Mouse (Mus musculus): Measurements from ENCODE around the gene Pip5k1c. TPM values are rescaled to one million over a fixed set of nuclear protein-coding genes. Genes with fewer than 3 reads are reported as not detected.

Gene Pip5k1c
- polyA plus RNA-seq, 1 experiment from 2014 or later = 159 TPM

DNA sequence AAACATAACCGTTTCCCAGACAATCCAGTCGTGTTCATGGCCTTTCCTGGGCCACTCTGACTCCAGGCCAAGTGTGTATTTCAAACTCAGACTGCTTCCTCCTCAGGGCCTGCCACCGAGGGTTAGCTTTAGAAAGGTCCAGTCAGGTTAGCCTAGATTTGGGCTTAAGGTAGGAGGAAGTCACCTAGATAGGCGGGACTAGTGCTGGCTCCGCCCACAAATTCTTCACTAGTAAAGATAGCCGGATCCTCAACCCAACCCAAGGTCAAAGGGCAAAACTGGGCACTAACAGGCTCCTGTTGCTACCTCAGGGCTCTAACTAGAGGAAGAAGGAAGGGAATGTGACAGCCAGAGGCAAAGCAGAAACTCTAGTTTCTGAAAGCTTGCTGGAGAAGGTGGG lies 6.2 kb upstream of the Pip5k1c start:
- peaks cover 16% of the 10 kb centered on the region for H3K4me1 ChIP-seq
- peaks cover 14% of the 10 kb centered on the region for H3K27me3 ChIP-seq (replicated peaks)
- no peak overlapping the region for H3K9ac ChIP-seq
- H3K36me3 ChIP-seq (replicated peaks) = no peaks in the 10 kb centered on the region
- no peak overlapping the region for H3K4me3 ChIP-seq
- H3K9me3 ChIP-seq = no peaks in the 10 kb centered on the region
- WGBS = 51% methylated on average over 6 of the region's 6 CpGs
- no peak overlapping the region for H3K27ac ChIP-seq
- no peak overlapping the region for H3K4me2 ChIP-seq
- ATAC-seq (replicated peaks) = no peak

DNA sequence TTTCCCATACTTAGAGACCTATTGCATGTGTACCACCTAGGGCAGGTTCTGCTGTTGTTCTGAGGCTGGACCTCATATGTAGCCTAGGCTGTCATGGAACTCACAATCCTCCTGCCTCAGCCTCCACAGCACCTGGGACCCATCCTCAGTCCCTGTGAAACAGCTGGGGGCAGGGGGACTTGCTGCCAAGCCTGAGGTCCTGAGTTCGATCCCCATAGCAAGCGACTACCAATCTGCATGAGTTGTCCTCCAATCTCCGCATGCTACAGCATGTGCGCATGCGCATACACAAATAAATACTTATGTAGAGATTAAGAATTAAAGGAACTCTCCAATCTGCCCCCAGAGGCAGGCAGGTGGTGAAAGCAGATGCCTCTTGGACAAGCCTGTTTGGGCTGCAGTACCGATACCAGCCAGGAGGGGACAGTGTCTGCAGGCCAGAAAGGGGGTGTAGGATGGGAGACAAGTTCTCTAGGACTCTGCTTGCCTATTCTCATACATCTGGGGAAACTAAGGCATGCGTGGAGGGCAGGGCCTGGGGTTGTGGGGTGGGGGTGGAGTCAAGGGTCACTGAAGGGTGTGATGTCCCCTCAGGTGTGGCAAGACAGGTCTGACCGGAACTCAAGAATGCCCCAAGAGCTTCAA lies 5.1 kb upstream of the Pip5k1c start:
- Histone ChIP-seq H3K4me2 (no peak overlapping the region), H3K27me3 (replicated peaks) (peaks cover 14% of the 10 kb centered on the region), H3K9me3 (no peaks in the 10 kb centered on the region), H3K4me1 (peaks cover 16% of the 10 kb centered on the region), H3K4me3 (no peak overlapping the region), H3K9ac (no peak overlapping the region), H3K27ac (no peak overlapping the region), H3K36me3 (replicated peaks) (no peaks in the 10 kb centered on the region)
- WGBS = 59% methylated on average over 8 of the region's 8 CpGs
- ATAC-seq (replicated peaks) = no peak

DNA sequence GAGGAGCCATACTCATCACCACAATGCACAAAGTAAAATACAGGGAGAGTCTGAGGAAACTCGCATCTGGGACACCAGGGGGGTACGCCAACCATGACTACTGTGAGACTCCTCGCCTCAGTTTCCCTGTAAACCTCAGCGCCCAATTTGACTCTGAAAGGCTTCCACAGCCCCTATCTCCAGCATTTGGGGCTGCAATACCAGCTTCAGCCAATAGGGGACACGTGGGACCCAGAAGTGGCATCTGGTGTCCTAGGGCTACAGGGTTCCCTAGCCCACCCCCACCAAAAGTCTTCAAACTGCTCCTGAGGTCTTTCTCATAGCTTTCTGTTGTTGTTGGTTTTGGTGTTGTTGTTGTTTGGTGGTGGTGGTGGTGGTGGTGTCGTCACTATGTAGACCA lies 4.2 kb upstream of the Pip5k1c start:
- H3K27me3 ChIP-seq (replicated peaks) = peaks cover 14% of the 10 kb centered on the region
- WGBS = 28% methylated on average over 6 of the region's 6 CpGs
- H3K36me3 ChIP-seq (replicated peaks) = no peaks in the 10 kb centered on the region
- no peak for ATAC-seq (replicated peaks)
- H3K4me2 ChIP-seq = no peak overlapping the region
- H3K9me3 ChIP-seq = no peaks in the 10 kb centered on the region
- no peak overlapping the region for H3K4me3 ChIP-seq
- H3K27ac ChIP-seq = no peak overlapping the region
- H3K9ac ChIP-seq = no peak overlapping the region
- H3K4me1 ChIP-seq = peaks cover 16% of the 10 kb centered on the region

DNA sequence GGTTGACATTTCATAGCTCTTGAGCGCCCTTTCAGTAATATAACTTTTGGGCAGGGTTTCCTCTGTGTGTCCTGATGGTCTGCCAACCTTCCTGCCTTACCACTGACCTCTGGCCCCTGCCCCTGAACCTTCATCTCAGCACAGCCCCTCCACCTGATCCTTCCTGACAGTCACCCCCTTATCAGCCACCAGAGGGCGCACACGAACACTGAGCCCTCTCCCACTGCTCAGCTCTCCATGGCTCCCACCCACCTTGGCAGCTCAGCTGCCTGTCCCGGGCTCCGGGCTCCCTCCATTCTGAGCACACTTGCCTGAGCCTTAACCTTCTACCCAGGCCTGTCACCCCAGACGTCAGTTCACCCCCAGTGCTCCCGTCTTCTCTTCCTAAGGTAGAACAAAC lies 3.5 kb upstream of the Pip5k1c start:
- no peak for ATAC-seq (replicated peaks)
- Histone ChIP-seq H3K27ac (no peak overlapping the region), H3K4me2 (no peak overlapping the region), H3K27me3 (replicated peaks) (peaks cover 7% of the 10 kb centered on the region), H3K9ac (no peak overlapping the region), H3K4me3 (no peak overlapping the region; the same call in 1 of the 2 replicates), H3K4me1 (peaks cover 22% of the 10 kb centered on the region), H3K9me3 (no peaks in the 10 kb centered on the region), H3K36me3 (replicated peaks) (no peaks in the 10 kb centered on the region)
- WGBS = 2% methylated on average over 7 of the region's 7 CpGs

DNA sequence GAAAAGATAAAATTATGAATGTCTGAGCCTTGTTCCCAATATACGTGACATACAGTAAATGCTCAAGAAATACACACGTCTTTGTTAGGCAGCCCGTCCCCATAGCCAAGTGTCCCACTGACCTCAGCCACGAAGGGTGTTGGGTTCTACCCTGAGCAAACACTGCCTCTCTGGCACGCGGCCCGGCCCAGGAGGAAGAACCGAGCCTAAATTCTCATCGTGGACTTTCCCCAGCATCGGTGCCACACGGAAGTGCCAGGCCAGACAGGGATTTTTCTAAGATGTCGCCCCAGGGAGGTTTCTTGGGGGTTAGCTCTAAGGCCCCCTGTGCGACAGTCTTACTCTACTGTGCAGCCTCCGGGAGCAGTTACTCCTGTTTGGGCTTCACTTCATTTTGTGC lies 3.0 kb upstream of the Pip5k1c start:
- no peak overlapping the region for H3K27ac ChIP-seq
- 59% methylated on average over 14 of the region's 14 CpGs for WGBS
- no peak overlapping the region for H3K4me3 ChIP-seq
- no peak overlapping the region for H3K9ac ChIP-seq
- 0 out of 2 replicates have a peak, but pooled peaks cover 3% of the 10 kb centered on the region for H3K27me3 ChIP-seq (replicated peaks)
- no peaks in the 10 kb centered on the region for H3K36me3 ChIP-seq (replicated peaks)
- ATAC-seq (replicated peaks) = no peak
- H3K9me3 ChIP-seq = no peaks in the 10 kb centered on the region
- H3K4me1 ChIP-seq = peaks cover 23% of the 10 kb centered on the region
- no peak overlapping the region for H3K4me2 ChIP-seq

DNA sequence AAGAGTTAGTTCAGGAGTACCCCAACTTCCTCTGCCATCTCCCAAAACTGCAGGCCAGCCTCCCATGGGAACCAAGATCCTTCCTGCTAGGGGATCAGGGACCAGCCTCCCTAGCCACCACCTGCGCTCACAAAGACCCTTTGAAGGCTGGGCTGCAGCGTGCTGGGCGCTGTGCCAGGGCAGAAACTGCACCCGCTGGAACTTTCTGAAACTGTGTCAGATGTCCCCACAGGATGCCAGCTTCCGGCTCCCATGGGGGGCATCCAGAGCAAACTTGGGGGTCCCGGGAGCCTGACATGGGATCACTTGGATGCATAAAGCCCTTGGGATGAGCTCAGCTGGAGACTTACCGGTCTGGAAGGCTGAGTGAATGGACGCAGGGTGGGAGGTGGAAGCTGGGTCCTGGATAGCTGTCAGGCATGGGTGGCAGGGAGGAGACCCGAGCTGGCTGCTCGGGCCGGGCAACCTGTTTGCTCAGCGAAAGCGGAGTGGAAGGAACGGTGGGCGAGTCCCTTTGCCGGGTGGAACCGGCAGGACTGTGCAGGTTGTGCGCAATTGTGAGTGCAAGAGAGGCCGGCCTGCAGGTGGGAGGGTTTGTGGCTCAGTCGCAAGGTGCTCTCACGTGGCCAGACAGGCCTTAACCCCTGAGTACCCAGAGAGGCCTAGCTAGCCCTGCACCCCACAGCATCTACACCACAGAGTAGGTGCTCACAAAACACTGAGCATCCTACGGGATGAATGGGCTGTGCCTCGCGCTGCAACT lies 1.9 kb upstream of the Pip5k1c start:
- H3K9me3 ChIP-seq = no peaks in the 10 kb centered on the region
- no peak overlapping the region for H3K9ac ChIP-seq
- no peaks in the 10 kb centered on the region for H3K27me3 ChIP-seq (replicated peaks)
- H3K4me1 ChIP-seq = peaks cover 29% of the 10 kb centered on the region
- H3K4me3 ChIP-seq = 0 out of 2 replicates have a peak overlapping the region, but pooled peaks have one; percentile 1
- H3K27ac ChIP-seq = no peak overlapping the region
- H3K4me2 ChIP-seq = peak overlapping the region; percentile 1; the same call in 1 of the 2 replicates
- no peak for ATAC-seq (replicated peaks)
- 15% methylated on average over 24 of the region's 24 CpGs for WGBS
- no peaks in the 10 kb centered on the region for H3K36me3 ChIP-seq (replicated peaks)

DNA sequence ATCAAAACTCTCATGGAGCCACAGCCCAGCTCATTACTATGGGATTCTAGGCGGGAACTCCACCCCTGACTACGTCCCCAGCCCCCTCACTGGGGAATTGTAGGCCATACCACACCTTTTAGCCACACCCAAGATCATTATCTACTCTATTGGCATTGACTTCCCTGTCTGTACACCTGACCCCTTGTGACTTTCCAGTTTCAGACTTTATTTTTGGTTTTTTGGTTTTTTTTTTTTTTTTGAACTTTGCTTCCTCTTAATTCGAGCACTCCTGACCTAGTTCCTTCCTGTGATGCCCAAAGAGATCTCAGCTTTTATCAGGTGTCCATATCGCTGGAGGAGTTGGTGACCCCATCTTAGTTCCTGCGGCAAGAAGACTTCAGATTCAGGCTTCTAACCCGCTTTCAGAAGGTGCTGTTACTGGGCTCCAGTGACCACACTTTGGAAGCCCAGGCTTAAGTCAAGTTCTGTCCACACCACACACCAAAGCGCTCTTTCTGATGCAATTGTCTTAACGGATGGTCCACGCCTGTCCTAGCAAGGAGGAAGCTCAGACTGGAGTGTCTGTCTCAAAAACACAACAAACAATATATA lies 1.2 kb upstream of the Pip5k1c start, which contains the start of gene Tjp3:
Gene Tjp3, minus strand, starts transcription at position 71 of the 594 bp plus-strand sequence.
- no peak within 1 kb of the TSS for H3K27ac ChIP-seq
- peak within 1 kb of the TSS; percentile 70; the same call in 1 of the 2 replicates for H3K4me2 ChIP-seq
- 77% methylated on average over 9 of the region's 9 CpGs for WGBS
- peaks cover 31% of the 10 kb centered on the region for H3K4me1 ChIP-seq
- no peak for ATAC-seq (replicated peaks)
- no peaks in the 10 kb centered on the region for H3K9me3 ChIP-seq
- H3K27me3 ChIP-seq (replicated peaks) = no peaks in the 10 kb centered on the region
- no peak within 1 kb of the TSS for H3K9ac ChIP-seq
- H3K4me3 ChIP-seq = peak within 1 kb of the TSS; percentile 80
- H3K36me3 ChIP-seq (replicated peaks) = no peaks in the 10 kb centered on the region

DNA sequence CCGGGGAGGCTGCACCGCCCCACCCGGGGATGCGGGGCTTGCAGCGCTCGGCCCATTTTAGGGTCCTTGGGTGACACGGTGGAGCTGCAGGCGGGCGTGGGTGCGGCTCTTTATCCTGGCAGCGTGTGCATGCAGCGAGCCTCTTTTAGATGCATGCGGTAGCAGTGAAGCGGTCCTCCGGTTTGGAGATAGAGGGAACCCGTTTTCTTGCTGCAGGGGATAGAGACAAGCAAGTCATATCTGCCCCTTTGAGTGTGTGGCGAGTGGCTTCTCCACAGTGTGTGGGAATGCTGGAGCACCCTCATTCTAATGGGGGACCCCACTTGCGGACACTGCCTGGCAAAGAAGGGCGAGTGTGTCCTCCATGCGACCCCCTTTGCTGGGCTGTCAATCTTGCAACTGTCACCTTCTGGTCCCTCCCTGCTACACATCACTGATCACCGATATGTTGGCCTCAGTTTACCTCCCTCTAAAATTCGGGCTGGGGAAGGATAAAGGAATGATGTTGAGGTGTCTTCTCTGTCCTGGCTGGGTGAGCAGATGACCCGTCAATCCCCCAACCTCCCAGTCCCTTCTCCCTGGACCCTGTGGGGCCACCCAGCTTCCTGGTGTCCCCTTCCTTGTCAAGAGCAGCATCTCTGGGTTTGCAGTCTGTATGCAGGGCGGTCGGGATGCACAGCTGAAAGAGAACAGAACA lies 719 bp downstream of the Pip5k1c start:
- Histone ChIP-seq H3K36me3 (replicated peaks) (no peaks in the 10 kb centered on the region), H3K4me2 (peak overlapping the region; percentile 70), H3K4me3 (peak overlapping the region; percentile 80), H3K27me3 (replicated peaks) (no peaks in the 10 kb centered on the region), H3K27ac (peak overlapping the region; percentile 88), H3K4me1 (peaks cover 35% of the 10 kb centered on the region), H3K9me3 (no peaks in the 10 kb centered on the region), H3K9ac (peak overlapping the region; percentile 84)
- ATAC-seq (replicated peaks) = no peak
- WGBS = 3% methylated on average over 25 of the region's 25 CpGs

DNA sequence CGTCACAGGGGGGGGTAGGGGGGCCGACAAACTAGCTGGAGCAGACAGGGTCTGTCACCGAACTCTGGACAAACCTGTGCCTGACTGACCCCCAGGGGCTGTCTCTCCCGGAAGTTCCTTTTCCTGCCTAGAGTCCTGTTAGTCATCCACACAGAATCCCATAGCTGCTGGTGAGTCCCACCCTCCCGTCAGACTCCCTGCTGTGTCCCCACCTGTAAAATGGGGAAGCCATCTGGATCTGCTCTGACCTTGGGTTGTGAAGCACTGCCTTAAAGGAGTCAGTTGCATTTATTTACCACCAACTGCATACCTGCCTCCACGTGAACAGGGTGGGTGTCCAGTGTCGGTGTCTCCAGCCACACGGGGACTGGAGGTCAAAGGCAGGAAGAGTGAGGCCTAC lies 1.7 kb downstream of the Pip5k1c start:
- Histone ChIP-seq H3K9ac (peak overlapping the region; percentile 84; the same call in 1 of the 2 replicates), H3K9me3 (no peaks in the 10 kb centered on the region), H3K4me2 (peak overlapping the region; percentile 70), H3K4me3 (peak overlapping the region; percentile 80), H3K27ac (no peak overlapping the region), H3K27me3 (replicated peaks) (no peaks in the 10 kb centered on the region), H3K4me1 (peaks cover 33% of the 10 kb centered on the region), H3K36me3 (replicated peaks) (no peaks in the 10 kb centered on the region)
- no peak for ATAC-seq (replicated peaks)
- 57% methylated on average over 8 of the region's 8 CpGs for WGBS

DNA sequence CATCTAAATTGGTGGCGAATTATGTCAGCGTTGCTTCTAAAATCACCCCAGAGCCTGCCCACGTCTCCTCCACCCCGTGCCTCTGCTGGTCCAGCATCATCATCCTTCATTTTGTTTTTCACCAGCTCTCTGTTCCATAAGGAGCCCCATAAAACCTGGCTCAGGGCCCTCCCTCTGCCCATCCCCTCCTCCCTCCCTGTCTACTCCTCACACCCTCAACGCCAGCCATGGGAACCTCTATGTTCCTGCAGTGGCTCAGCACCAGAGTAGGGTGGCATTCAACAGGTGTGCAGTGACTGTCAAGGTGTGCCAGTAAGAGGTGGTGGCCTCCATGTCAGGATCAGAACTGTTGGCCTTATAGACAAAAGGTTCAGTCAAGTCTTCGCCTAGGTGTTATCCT lies 2.4 kb downstream of the Pip5k1c start:
- Histone ChIP-seq H3K9ac (no peak overlapping the region), H3K4me2 (peak overlapping the region; percentile 70; the same call in 1 of the 2 replicates), H3K4me3 (no peak overlapping the region), H3K27ac (no peak overlapping the region), H3K27me3 (replicated peaks) (no peaks in the 10 kb centered on the region), H3K4me1 (peaks cover 32% of the 10 kb centered on the region), H3K9me3 (no peaks in the 10 kb centered on the region), H3K36me3 (replicated peaks) (no peaks in the 10 kb centered on the region)
- ATAC-seq (replicated peaks) = no peak
- 91% methylated on average over 6 of the region's 6 CpGs for whole genome bisulfite sequencing

DNA sequence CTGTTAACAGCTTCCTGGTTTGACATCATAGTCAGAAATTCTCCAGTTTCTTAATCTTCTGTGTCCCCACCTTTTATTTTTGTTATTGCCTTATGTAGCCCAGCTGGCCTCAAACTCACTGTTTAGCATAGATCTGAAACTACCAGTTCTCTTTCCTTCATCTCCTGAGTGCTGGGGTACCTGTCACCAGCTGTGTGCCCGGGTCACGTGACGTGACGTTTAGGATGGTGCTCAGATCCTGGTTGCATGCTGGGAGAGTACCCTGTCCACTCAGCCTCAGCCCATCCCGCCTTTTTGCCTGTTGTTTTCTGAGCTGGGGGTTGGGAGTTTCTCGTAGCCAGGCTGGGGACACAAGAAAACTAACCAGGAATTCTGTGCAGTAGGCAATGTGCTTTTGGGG lies 4.5 kb downstream of the Pip5k1c start:
- no peak overlapping the region for H3K4me2 ChIP-seq
- no peaks in the 10 kb centered on the region for H3K9me3 ChIP-seq
- 87% methylated on average over 6 of the region's 6 CpGs for WGBS
- H3K4me3 ChIP-seq = no peak overlapping the region
- no peak overlapping the region for H3K27ac ChIP-seq
- H3K36me3 ChIP-seq (replicated peaks) = no peaks in the 10 kb centered on the region
- no peaks in the 10 kb centered on the region for H3K27me3 ChIP-seq (replicated peaks)
- H3K9ac ChIP-seq = no peak overlapping the region
- peaks cover 44% of the 10 kb centered on the region for H3K4me1 ChIP-seq
- ATAC-seq (replicated peaks) = no peak

DNA sequence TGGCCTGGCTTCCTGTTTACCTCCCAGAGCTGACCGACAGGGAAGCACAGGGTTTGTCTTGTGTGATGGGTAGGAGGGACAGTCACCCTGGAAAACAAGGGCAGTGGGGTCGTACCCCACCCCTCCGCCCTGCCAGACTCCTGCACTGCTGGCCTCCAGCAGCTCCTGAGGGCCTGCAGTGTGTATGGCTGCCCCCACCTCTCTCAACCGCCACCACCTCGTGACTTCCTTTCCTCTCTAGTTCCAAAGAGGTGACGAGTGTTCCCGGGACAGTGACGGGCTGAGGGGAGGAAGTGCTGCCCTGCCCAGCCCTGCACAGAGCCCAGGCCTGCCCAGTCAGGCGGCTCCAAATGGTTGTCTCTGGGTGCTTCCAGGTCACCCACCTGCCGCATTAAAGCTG lies 5.1 kb downstream of the Pip5k1c start:
- H3K9ac ChIP-seq = no peak overlapping the region
- no peak for ATAC-seq (replicated peaks)
- no peak overlapping the region for H3K4me2 ChIP-seq
- H3K36me3 ChIP-seq (replicated peaks) = no peaks in the 10 kb centered on the region
- H3K27me3 ChIP-seq (replicated peaks) = no peaks in the 10 kb centered on the region
- peaks cover 47% of the 10 kb centered on the region for H3K4me1 ChIP-seq
- WGBS = 65% methylated on average over 10 of the region's 10 CpGs
- H3K27ac ChIP-seq = no peak overlapping the region
- H3K9me3 ChIP-seq = no peaks in the 10 kb centered on the region
- no peak overlapping the region for H3K4me3 ChIP-seq

Measured in midbrain, embryonic 15.5 days (tissue).